Mouse (Mus musculus) kidney, postnatal 0 days (tissue): ENCODE measurements at regions not wholly inside any gene's neighbourhood (a gene's known extent, or its start where the extent isn't known, plus 50 kb on each side); places are given as distances from the start of the nearest gene placed in this dataset.
A peak's percentile ranks its signal among the peaks of the same experiment; 100 is the strongest.

ENCODE experiments used
- ATAC-seq: fragments of 200-750 bp; cut with Nextera tagmentation; replicated peaks from 2 replicates; pipeline ENCODE4 v1.8.0; 2017; ENCODE audit warnings: low read depth, moderate number of reproducible peaks, moderate TSS enrichment, moderate library complexity; ENCODE audit not compliant: low FRiP score
- DNase-seq: peaks from one replicate; pipeline ENCODE4 v3.0.0-alpha.2; 2016; ENCODE audit warnings: low spot score
- H3K27ac ChIP-seq: fragments of 300-500 bp; sonication (generic); 2 replicates; pipeline ENCODE4 v1.5.1; 2014; ENCODE audit warnings: mild to moderate bottlenecking
- H3K27me3 ChIP-seq: fragments of 300-500 bp; sonication (generic); 2 replicates; pipeline ENCODE4 v1.6.1; 2014; ENCODE audit warnings: low read length, mixed read lengths; ENCODE audit not compliant: insufficient read depth
- H3K36me3 ChIP-seq: fragments of 300-500 bp; sonication (generic); 2 replicates; pipeline ENCODE4 v1.6.1; 2014; ENCODE audit warnings: low read length, mixed read lengths; ENCODE audit not compliant: insufficient read depth
- H3K4me1 ChIP-seq: fragments of 300-500 bp; sonication (generic); replicated peaks from 2 replicates; pipeline ENCODE4 v1.6.1; 2014; ENCODE audit warnings: antibody characterized with exemption, low read length, mixed read lengths; ENCODE audit not compliant: insufficient read depth
- H3K4me2 ChIP-seq: fragments of 300-500 bp; sonication (generic); 2 replicates; pipeline ENCODE4 v1.6.1; 2014; ENCODE audit warnings: mild to moderate bottlenecking, low read length, moderate library complexity, mixed read lengths
- H3K4me3 ChIP-seq: fragments of 300-500 bp; sonication (generic); replicated peaks from 2 replicates; pipeline ENCODE4 v1.5.1; 2014; ENCODE audit warnings: low read depth, low read length
- H3K9ac ChIP-seq: fragments of 300-500 bp; sonication (generic); 2 replicates; pipeline ENCODE4 v1.6.1; 2014; ENCODE audit warnings: low read depth, low read length
- H3K9me3 ChIP-seq: fragments of 300-500 bp; sonication (generic); replicated peaks from 2 replicates; pipeline ENCODE4 v1.6.1; 2016; ENCODE audit warnings: low read length, inconsistent platforms, mixed read lengths
- CTCF ChIP-seq: IDR thresholded peaks from 2 replicates; pipeline ENCODE4 v1.5.1; 2016; ENCODE audit warnings: antibody characterized with exemption, low read depth, mild to moderate bottlenecking, moderate library complexity
- WGBS: fragments of 180-500 bp; shearing (Covaris S2); extraction: QIAGEN DNeasy Blood & Tissue Kit; methylation state at CpG from one replicate; pipeline ENCODE4 v1.1.7; 2014; 5-methylcytosine and 5-hydroxymethylcytosine counted together

- TF ChIP-seq CTCF, result no peak
These were observed 95.1 kb upstream of the Ccdc91 start for GRCm38 (mm10) chr6:147380519-147380918.

DNA sequence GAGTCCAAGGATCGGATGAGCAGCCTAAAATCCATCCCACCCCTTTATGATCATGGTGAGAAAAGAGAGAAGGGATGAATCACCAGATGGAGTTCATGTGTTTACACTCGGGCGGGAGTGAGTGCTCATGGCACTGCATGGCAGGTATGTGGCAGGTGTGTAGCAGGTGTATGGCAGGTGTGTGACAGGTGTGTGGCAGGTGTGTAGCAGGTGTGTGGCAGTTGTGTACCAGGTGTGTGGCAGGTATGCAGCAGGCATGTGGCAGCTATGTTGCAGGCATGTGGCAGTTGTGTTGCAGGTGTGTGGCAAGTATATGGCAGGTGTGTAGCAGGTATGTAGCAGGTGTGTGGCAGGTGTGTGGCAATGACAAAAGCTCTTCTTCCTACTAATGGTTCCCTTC is 97.9 kb upstream of the Ccdc91 start:
- H3K9me3 ChIP-seq, result no peaks in the 10 kb centered on the region
- TF ChIP-seq CTCF, result no peak
- no peak for ATAC-seq
- 89% methylated on average over 3 of the region's 3 CpGs for WGBS
- H3K36me3 ChIP-seq, result no peaks in the 10 kb centered on the region
- DNase-seq, result no peak
- H3K4me2 ChIP-seq, result no peak overlapping the region
- no peak overlapping the region for H3K9ac ChIP-seq
- H3K4me1 ChIP-seq, result no peaks in the 10 kb centered on the region
- H3K27me3 ChIP-seq, result no peaks in the 10 kb centered on the region
- no peak overlapping the region for H3K4me3 ChIP-seq
- no peak overlapping the region for H3K27ac ChIP-seq

More at GRCm38 (mm10) chr6:147380519-147380918, 95.1 kb upstream of the Ccdc91 start:
- peak; percentile 36 for DNase-seq
- no peak overlapping the region for H3K4me3 ChIP-seq
- H3K4me2 ChIP-seq, result no peak overlapping the region
- WGBS, result 54% methylated on average over 8 of the region's 8 CpGs
- no peaks in the 10 kb centered on the region for H3K4me1 ChIP-seq
- H3K9ac ChIP-seq, result no peak overlapping the region
- no peaks in the 10 kb centered on the region for H3K36me3 ChIP-seq
- no peak for ATAC-seq
- no peaks in the 10 kb centered on the region for H3K27me3 ChIP-seq
- no peak overlapping the region for H3K27ac ChIP-seq
- H3K9me3 ChIP-seq, result no peaks in the 10 kb centered on the region

- no peaks in the 10 kb centered on the region for H3K4me1 ChIP-seq
- 67% methylated on average over 4 of the region's 4 CpGs for WGBS
- no peaks in the 10 kb centered on the region for H3K9me3 ChIP-seq
- no peak for TF ChIP-seq CTCF
- no peaks in the 10 kb centered on the region for H3K27me3 ChIP-seq
- no peak overlapping the region for H3K27ac ChIP-seq
- H3K9ac ChIP-seq, result no peak overlapping the region
- H3K4me3 ChIP-seq, result no peak overlapping the region
- no peak overlapping the region for H3K4me2 ChIP-seq
- no peak for DNase-seq
- no peak for ATAC-seq
- H3K36me3 ChIP-seq, result no peaks in the 10 kb centered on the region
These were observed 103.9 kb upstream of the Ccdc91 start for GRCm38 (mm10) chr6:147371737-147372136.

GRCm38 (mm10) chr6:147371336-147371735 is 104.3 kb upstream of the Ccdc91 start:
- 82% methylated on average over 3 of the region's 3 CpGs for WGBS
- Histone ChIP-seq H3K4me1 (no peaks in the 10 kb centered on the region), H3K27me3 (no peaks in the 10 kb centered on the region), H3K4me2 (no peak overlapping the region), H3K4me3 (no peak overlapping the region), H3K9me3 (no peaks in the 10 kb centered on the region), H3K36me3 (no peaks in the 10 kb centered on the region), H3K9ac (no peak overlapping the region), H3K27ac (no peak overlapping the region)
- ATAC-seq (no peak), DNase-seq (no peak)
- TF ChIP-seq CTCF, result no peak

- ATAC-seq (peak; percentile 73), DNase-seq (peak; percentile 4)
- Histone ChIP-seq H3K4me2 (no peak overlapping the region), H3K4me3 (no peak overlapping the region), H3K36me3 (no peaks in the 10 kb centered on the region), H3K27ac (no peak overlapping the region), H3K9ac (no peak overlapping the region), H3K27me3 (no peaks in the 10 kb centered on the region), H3K9me3 (no peaks in the 10 kb centered on the region), H3K4me1 (no peaks in the 10 kb centered on the region)
- TF ChIP-seq CTCF, result no peak
- 55% methylated on average over 6 of the region's 6 CpGs for WGBS
These were observed 98.9 kb upstream of the Pthlh start for GRCm38 (mm10) chr6:147362842-147363241.

GRCm38 (mm10) chr6:147357031-147357430 is 93.0 kb upstream of the Pthlh start:
- Histone ChIP-seq H3K4me2 (no peak overlapping the region), H3K4me3 (no peak overlapping the region), H3K4me1 (no peaks in the 10 kb centered on the region), H3K9me3 (no peaks in the 10 kb centered on the region), H3K36me3 (no peaks in the 10 kb centered on the region), H3K27ac (no peak overlapping the region), H3K27me3 (no peaks in the 10 kb centered on the region), H3K9ac (no peak overlapping the region)
- no peak for TF ChIP-seq CTCF
- no peak for DNase-seq
- no peak for ATAC-seq
- 64% methylated on average over 2 of the region's 2 CpGs for WGBS

GRCm38 (mm10) chr6:147356570-147356969 is 92.6 kb upstream of the Pthlh start:
- DNase-seq (no peak), ATAC-seq (no peak)
- Histone ChIP-seq H3K4me3 (no peak overlapping the region), H3K4me2 (no peak overlapping the region), H3K9me3 (no peaks in the 10 kb centered on the region), H3K27me3 (no peaks in the 10 kb centered on the region), H3K4me1 (no peaks in the 10 kb centered on the region), H3K27ac (no peak overlapping the region), H3K36me3 (no peaks in the 10 kb centered on the region), H3K9ac (no peak overlapping the region)
- WGBS, result 86% methylated on average over 5 of the region's 5 CpGs
- no peak for TF ChIP-seq CTCF
